Mouse (Mus musculus): Measurements from ENCODE around the gene Unc93a. TPM values are rescaled to one million over a fixed set of nuclear protein-coding genes. Genes with fewer than 3 reads are reported as not detected.

The Unc93a gene
- polyA plus RNA-seq, 1 experiment from 2014 or later: not detected

Other genes with a start within 250 kb of the Unc93a start
- gene Pnldc1, start 221.6 kb downstream of the Unc93a start, polyA plus RNA-seq (2014; fragmentation: Nextera tagmentation; extraction: Ambion mirVana): 1.5 and 2.9 TPM in 2 replicates
- 444 and 478 TPM in 2 replicates for gene Tcp1, start 216.1 kb downstream of the Unc93a start, polyA plus RNA-seq (2014; fragmentation: Nextera tagmentation; extraction: Ambion mirVana)
- 140 and 152 TPM in 2 replicates for gene Mrpl18, start 215.5 kb downstream of the Unc93a start, polyA plus RNA-seq (2014; fragmentation: Nextera tagmentation; extraction: Ambion mirVana)
- gene Acat3, start 191.2 kb downstream of the Unc93a start, polyA plus RNA-seq (2014; fragmentation: Nextera tagmentation; extraction: Ambion mirVana): 1.4 and 2.4 TPM in 2 replicates
- gene Acat2, start 171.1 kb downstream of the Unc93a start, polyA plus RNA-seq (2014; fragmentation: Nextera tagmentation; extraction: Ambion mirVana): 90.8 and 97.7 TPM in 2 replicates
- 138 and 146 TPM in 2 replicates for gene Wtap, start 137.6 kb downstream of the Unc93a start, polyA plus RNA-seq (2014; fragmentation: Nextera tagmentation; extraction: Ambion mirVana)
- 110 and 125 TPM in 2 replicates for gene Sod2, start 125.0 kb downstream of the Unc93a start, polyA plus RNA-seq (2014; fragmentation: Nextera tagmentation; extraction: Ambion mirVana)
- gene Gpr31b, start 79.5 kb downstream of the Unc93a start, polyA plus RNA-seq (2014; fragmentation: Nextera tagmentation; extraction: Ambion mirVana): 0.20 TPM in 1 of 2 replicates, not detected in the other
- gene Tcp10b, start 70.7 kb downstream of the Unc93a start, polyA plus RNA-seq (2014; fragmentation: Nextera tagmentation; extraction: Ambion mirVana): 0.14 and 0.22 TPM in 2 replicates
- gene Smok2a, start 89.4 kb upstream of the Unc93a start, polyA plus RNA-seq (2014; fragmentation: Nextera tagmentation; extraction: Ambion mirVana): not detected in 2 replicates
- gene Smok2b, start 98.4 kb upstream of the Unc93a start, polyA plus RNA-seq (2014; fragmentation: Nextera tagmentation; extraction: Ambion mirVana): not detected in 2 replicates
- not detected in 2 replicates for gene Tcp10c, start 222.8 kb upstream of the Unc93a start, polyA plus RNA-seq (2014; fragmentation: Nextera tagmentation; extraction: Ambion mirVana)

Measured in stomach, embryonic 14.5 days (tissue).